Mouse (Mus musculus) heart, adult 2 months (tissue): ENCODE results near the gene Ppp1r16b. TPM values are rescaled to one million over a fixed set of nuclear protein-coding genes. Genes with fewer than 3 reads are reported as not detected.
"Not testable (repeated sequence)": the region's sequence is repeated elsewhere in the genome, so short reads cannot be mapped to it uniquely, and the experiment has no call there.

Experiments used
- DNase-seq, 2 experiments: peaks; one replicate each; pipeline ENCODE4 v3.0.0; 2021
- H3K27ac ChIP-seq: fragments of 200-600 bp; 2 replicates; pipeline ENCODE4 v1.8.1; 2022
- H3K27me3 ChIP-seq: fragments of 200-500 bp; 2 replicates; pipeline ENCODE4 v1.6.1; 2012; ENCODE audit warnings: mild to moderate bottlenecking, low read length, inconsistent platforms, mixed read lengths; ENCODE audit not compliant: control insufficient read depth, insufficient read depth
- H3K36me3 ChIP-seq: fragments of 200-500 bp; 2 replicates; pipeline ENCODE4 v1.6.1; 2012; ENCODE audit warnings: low read length, inconsistent platforms; ENCODE audit not compliant: control insufficient read depth, insufficient read depth
- H3K4me1 ChIP-seq: fragments of 200-500 bp; 2 replicates; pipeline ENCODE4 v1.6.1; 2011; ENCODE audit warnings: low read length; ENCODE audit not compliant: control insufficient read depth, insufficient read depth
- H3K4me3 ChIP-seq: fragments of 200-600 bp; 2 replicates; pipeline ENCODE4 v1.8.1; 2022
- H3K79me2 ChIP-seq: fragments of 200-500 bp; replicated peaks from 2 replicates; pipeline ENCODE4 v1.6.1; 2012; ENCODE audit warnings: mild to moderate bottlenecking, inconsistent platforms, low read length, moderate library complexity, mixed read lengths; ENCODE audit not compliant: control insufficient read depth, insufficient read depth
- H3K9ac ChIP-seq: fragments of 200-500 bp; 2 replicates; pipeline ENCODE4 v1.6.1; 2012; ENCODE audit warnings: low read depth, mild to moderate bottlenecking, control low read depth, inconsistent platforms, low read length, mixed read lengths
- CTCF ChIP-seq: fragments of 200-600 bp; IDR thresholded peaks from 2 replicates; pipeline ENCODE4 v1.8.1; 2022; ENCODE audit warnings: antibody characterized with exemption, mild to moderate bottlenecking, moderate library complexity
- EP300 ChIP-seq: fragments of 200-500 bp; IDR thresholded peaks from 2 replicates; pipeline ENCODE4 v1.6.1; 2011; ENCODE audit warnings: low read depth, low read length, control low read depth; ENCODE audit not compliant: insufficient read depth
- POLR2A ChIP-seq: fragments of 200-500 bp; IDR thresholded peaks from 2 replicates; pipeline ENCODE4 v1.6.1; 2011; ENCODE audit warnings: mild to moderate bottlenecking, low read depth, low read length, control low read depth; ENCODE audit not compliant: insufficient read depth
- WGBS: fragments of 180-500 bp; shearing (Covaris S2); methylation state at CpG from one replicate; pipeline ENCODE4 v1.1.7; 2018; 5-methylcytosine and 5-hydroxymethylcytosine counted together
- intact Hi-C: fragments of 180-260 bp; cut with DNase I; formaldehyde crosslinking; loops from one replicate; pipeline ENCODE4 v1.15.1; 2025
- polyA plus RNA-seq: library from polyadenylated mRNA; depleted of rRNA; stranded (reverse); fragments of >200 nt; gene quantifications from 2 replicates; pipeline ENCODE4 v1.2.3, GENCODE M21; 2012
- total RNA-seq, 2 experiments: library from RNA; stranded (reverse); gene quantifications; 2 replicates each; pipeline ENCODE4 v1.2.3; 2021

The Ppp1r16b gene
- total and polyA plus RNA-seq, 3 experiments = 3.3 to 12.3 (median 10.4) TPM

DNA sequence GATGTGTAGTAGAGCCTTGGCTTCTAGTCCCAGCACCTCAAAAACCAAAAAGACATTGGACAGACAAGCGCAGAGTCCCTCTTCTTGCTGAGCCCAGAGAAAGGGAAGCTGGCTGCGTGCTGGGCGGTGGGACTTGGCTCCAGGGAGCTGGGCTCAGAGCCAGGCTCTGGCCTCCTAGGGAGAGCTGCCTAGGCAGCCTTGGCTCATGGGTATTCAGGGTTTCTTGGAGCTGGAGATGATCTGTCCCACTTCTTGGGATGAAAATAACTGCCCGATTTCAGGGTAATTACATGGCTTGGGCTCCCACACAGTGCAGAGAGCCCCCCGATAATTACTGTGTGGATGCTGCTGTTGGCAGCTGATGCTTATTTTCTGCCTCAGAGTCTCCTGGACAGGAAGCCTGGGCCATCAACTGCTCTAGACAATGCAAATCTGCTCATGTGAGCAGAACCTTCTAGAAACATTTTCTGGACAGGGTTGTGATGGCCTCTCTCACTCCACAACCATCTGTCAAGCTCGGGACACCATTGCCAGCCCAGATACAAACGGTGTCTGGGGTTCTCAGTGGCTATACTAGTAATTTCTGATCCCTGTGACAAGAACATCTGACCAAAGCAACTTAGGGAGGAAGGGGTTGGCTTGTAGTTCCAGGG is 69.4 kb downstream of the Ppp1r16b start:
- no peak overlapping the region for H3K4me3 ChIP-seq
- 29% methylated on average over 7 of the region's 7 CpGs for WGBS

DNA sequence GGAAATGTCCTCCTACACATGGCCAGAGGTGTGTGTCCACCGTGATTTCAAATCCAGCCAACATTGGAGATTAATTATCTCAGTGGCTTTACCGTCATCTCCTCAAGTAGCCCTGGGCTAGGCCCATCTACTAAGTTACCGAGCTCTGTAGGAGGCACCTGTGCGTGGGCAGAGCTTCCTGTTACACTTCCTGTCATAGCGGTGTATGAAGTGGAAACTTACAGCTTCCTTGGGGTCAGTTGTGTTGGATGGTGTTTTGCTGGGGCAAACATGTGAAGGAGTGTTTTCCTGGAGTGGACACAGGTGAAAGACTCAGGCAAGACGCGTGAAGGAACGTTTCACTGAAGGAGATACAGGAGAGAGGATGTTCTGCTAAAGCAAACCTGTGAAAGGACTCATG is 70.1 kb downstream of the Ppp1r16b start:
- 55% methylated on average over 8 of the region's 8 CpGs for WGBS
- peaks cover 23% of the 10 kb centered on the region for H3K4me1 ChIP-seq
- peak; percentile 23 to 50 for DNase-seq
- TF ChIP-seq CTCF = no peak
- TF ChIP-seq POLR2A = no peak
- TF ChIP-seq EP300 = no peak
- H3K27me3 ChIP-seq = no peaks in the 10 kb centered on the region
- H3K9ac ChIP-seq = no peak overlapping the region
- H3K4me3 ChIP-seq = no peak overlapping the region
- H3K36me3 ChIP-seq = no peaks in the 10 kb centered on the region
- intact Hi-C loops = loop anchor here (2.0 to 5.0 kb wide), 3 partner anchors 48 to 79 kb away; no protein-coding TSS in a partner anchor
- H3K27ac ChIP-seq = peak overlapping the region; percentile 82
- H3K79me2 ChIP-seq = no peaks in the 10 kb centered on the region

More for the DNA sequence above, 69.4 kb downstream of the Ppp1r16b start:
- peak; percentile 72 to 76 for DNase-seq
- no peaks in the 10 kb centered on the region for H3K36me3 ChIP-seq
- no peaks in the 10 kb centered on the region for H3K27me3 ChIP-seq
- no peak overlapping the region for H3K9ac ChIP-seq
- H3K79me2 ChIP-seq = no peaks in the 10 kb centered on the region
- peaks cover 23% of the 10 kb centered on the region for H3K4me1 ChIP-seq
- H3K27ac ChIP-seq = peak overlapping the region; percentile 82
- TF ChIP-seq CTCF = no peak
- no peak for TF ChIP-seq EP300
- no peak for TF ChIP-seq POLR2A
- intact Hi-C loops = loop anchor here (2.0 to 5.0 kb wide), 4 partner anchors 37 to 78 kb away; no protein-coding TSS in a partner anchor

DNA sequence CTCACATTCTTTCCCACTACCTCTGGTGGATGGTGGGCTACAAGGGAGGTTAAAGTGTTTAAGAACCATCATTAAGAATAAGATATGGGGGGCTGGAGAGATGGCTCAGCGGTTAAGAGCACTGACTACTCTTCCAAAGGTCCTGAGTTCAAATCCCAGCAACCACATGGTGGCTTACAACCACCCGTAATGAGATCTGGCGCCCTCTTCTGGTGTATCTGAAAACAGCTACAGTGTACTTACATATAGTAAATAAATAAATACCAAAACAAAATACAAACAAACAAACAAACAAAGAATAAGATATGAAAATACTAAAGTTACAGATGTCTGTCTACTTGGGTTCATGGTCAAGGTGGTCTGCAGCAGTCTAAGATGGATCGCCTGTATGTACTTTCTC is 71.0 kb downstream of the Ppp1r16b start:
- not testable (repeated sequence) for DNase-seq, H3K9ac ChIP-seq, H3K4me3 ChIP-seq, H3K27me3 ChIP-seq, H3K36me3 ChIP-seq, H3K27ac ChIP-seq, H3K79me2 ChIP-seq
- TF ChIP-seq CTCF = peak; percentile 52
- 81% methylated on average over 4 of the region's 4 CpGs for WGBS
- peaks cover 24% of the 10 kb centered on the region for H3K4me1 ChIP-seq
- intact Hi-C loops = loop anchor here (5.0 kb wide), 1 partner anchor 49 kb away; no protein-coding TSS in a partner anchor

DNA sequence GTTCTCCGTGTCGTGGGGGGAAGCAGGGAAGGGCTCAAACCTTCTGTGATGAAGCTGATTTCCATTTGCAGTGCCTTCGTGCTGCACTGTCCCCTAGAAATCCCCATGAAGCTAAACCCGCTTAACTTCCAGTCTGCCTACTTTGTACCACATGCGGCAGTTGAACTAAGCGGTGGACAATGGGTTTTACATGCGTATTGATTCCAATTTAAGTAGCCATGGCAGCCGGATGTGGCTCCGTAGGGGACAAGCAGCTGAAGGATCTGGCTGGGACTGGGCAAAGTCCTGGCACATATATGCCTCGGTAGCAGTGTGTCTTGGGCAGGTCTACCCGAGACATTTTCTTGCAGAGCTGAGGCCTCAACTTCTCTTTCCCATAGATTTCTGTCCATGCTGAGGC is 73.4 kb downstream of the Ppp1r16b start:
- H3K27ac ChIP-seq = no peak overlapping the region
- peaks cover 18% of the 10 kb centered on the region for H3K4me1 ChIP-seq
- DNase-seq = no peak
- no peak overlapping the region for H3K4me3 ChIP-seq
- no peak for TF ChIP-seq EP300
- no peak for TF ChIP-seq CTCF
- TF ChIP-seq POLR2A = no peak
- H3K27me3 ChIP-seq = no peaks in the 10 kb centered on the region
- no peaks in the 10 kb centered on the region for H3K79me2 ChIP-seq
- no peaks in the 10 kb centered on the region for H3K36me3 ChIP-seq
- intact Hi-C loops = loop anchor here (5.0 kb wide), 1 partner anchor 51 kb away; no protein-coding TSS in a partner anchor
- 87% methylated on average over 11 of the region's 11 CpGs for WGBS
- H3K9ac ChIP-seq = no peak overlapping the region

DNA sequence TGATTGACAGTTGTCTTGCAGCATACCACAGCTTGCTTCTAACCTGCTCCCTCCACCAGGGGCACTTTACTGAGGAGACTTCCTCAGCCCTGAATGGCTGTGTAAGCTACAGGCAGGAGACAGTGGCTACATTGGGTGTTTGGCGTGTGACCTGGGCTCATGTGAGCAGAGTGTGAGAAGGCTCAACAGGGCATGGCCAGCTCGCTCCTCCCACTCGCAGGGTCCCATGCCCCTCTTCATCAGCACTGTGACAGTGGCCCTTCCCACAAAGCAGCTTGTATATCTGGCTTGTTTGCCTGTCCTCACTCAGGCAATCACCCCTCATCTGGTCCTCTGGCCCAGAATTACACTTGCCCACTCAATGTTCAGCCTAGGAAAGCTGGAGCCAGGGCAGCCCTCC is 73.9 kb downstream of the Ppp1r16b start:
- Histone ChIP-seq H3K27ac (no peak overlapping the region), H3K9ac (no peak overlapping the region), H3K27me3 (no peaks in the 10 kb centered on the region), H3K36me3 (no peaks in the 10 kb centered on the region), H3K4me1 (peaks cover 15% of the 10 kb centered on the region), H3K4me3 (no peak overlapping the region), H3K79me2 (no peaks in the 10 kb centered on the region)
- intact Hi-C loops = loop anchor here (5.0 kb wide), 1 partner anchor 52 kb away; no protein-coding TSS in a partner anchor
- no peak for DNase-seq
- TF ChIP-seq EP300 (no peak), CTCF (no peak), POLR2A (no peak)
- 88% methylated on average over 3 of the region's 3 CpGs for WGBS

DNA sequence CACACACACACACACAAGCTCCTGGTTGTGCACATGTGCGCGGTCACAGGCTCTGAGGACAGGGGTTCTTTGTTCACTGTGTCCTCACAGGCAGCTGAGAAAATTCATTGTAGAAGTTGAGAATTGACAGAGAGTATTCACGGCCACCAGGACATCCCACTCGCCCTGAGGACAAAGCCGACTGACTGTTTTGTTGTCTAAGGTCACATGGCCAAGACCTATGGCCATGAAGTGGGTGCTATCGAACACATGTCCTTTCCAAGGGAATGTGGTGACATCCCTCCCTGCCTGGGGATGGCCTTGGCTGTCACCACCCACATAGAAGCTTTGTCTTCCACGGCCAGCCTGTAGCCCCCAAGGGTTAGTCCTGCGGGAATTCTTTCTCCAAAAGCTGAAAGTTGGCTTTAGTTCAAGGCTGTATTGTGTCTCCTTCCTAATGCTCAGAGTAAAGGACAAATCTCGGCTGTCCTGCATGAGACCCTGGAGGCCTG is 75.9 kb downstream of the Ppp1r16b start:
- H3K79me2 ChIP-seq = no peaks in the 10 kb centered on the region
- no peak for DNase-seq
- 36% methylated on average over 9 of the region's 9 CpGs for WGBS
- no peak overlapping the region for H3K4me3 ChIP-seq
- peaks cover 6% of the 10 kb centered on the region for H3K4me1 ChIP-seq
- H3K36me3 ChIP-seq = no peaks in the 10 kb centered on the region
- TF ChIP-seq POLR2A (no peak), EP300 (no peak), CTCF (no peak)
- H3K9ac ChIP-seq = no peak overlapping the region
- intact Hi-C loops = no loop called here
- no peak overlapping the region; the same call in 1 of the 2 replicates for H3K27ac ChIP-seq
- no peaks in the 10 kb centered on the region for H3K27me3 ChIP-seq
